Mouse (Mus musculus): ENCODE results near the gene Nelfb. TPM values are rescaled to one million over a fixed set of nuclear protein-coding genes. Genes with fewer than 3 reads are reported as not detected.

The Nelfb gene
- polyA plus RNA-seq, 1 experiment from 2014 or later: 122 TPM

DNA sequence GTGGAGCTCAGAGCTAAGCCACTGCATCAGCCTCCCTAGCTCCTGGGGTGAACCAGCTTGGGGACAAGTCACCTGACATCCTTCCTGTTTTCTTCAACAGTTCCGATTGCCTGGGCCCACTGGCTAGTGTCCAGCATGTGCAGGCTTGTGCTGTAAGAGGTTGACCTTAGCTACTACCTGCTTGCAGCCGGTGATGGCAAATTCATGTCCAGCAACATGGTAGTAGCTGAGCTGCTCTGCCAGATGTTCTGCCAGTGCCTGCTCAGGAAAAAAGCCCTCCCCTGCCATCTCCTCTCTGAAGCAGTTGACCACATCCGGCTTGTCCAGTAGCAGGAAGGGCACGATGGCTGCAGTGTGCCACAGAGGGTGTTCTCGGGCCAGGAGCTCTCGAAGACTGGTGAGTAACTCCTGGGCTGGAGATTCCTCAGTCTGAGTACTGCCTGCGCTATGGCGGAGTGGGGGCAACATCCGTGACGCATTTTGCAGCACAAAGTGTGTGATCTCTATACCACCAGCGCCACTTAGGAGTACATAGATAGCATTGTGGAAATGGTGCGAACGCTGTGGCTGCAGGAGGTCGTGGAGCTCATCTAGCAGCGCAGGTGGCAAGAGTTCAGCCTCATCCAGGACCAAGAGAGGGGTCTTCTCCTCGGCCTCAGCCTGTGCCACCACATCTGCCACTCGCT is 16.7 kb downstream of the Nelfb start:
- Histone ChIP-seq H3K4me1 (peaks cover 37% of the 10 kb centered on the region), H3K27ac (0 out of 2 replicates have a peak overlapping the region, but pooled peaks have one; percentile 12), H3K36me3 (peaks cover 7% of the 10 kb centered on the region), H3K27me3 (peaks cover 9% of the 10 kb centered on the region), H3K9me3 (no peaks in the 10 kb centered on the region), H3K4me3 (no peak overlapping the region), H3K4me2 (peak overlapping the region; percentile 65), H3K9ac (no peak overlapping the region)
- WGBS: 76% methylated on average over 17 of the region's 17 CpGs
- ATAC-seq (ENCODE audit: borderline replicate concordance, extremely low read depth, low FRiP score, low TSS enrichment): no peak

DNA sequence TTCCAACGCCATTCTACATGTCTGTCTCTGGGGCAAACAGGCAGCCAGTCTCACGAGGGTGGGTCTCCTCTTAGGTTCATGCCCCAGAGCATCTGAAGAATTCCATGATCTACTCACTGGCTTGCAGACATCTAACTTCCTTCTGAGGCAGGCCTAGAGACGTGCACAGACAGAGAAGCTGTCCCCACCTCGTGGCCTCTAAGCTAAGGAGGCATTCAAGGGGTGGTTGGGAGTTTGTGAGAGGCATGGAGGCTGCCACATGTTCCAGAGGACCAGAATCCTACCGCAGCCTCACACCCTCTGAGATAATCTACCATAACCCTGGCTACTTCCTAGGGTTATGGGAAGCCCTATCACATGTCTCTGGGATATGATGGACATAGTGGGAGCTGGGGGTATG is 17.3 kb downstream of the Nelfb start:
- no peak overlapping the region for H3K4me3 ChIP-seq
- H3K9me3 ChIP-seq: no peaks in the 10 kb centered on the region
- peak overlapping the region; percentile 14; the same call in 1 of the 2 replicates for H3K4me2 ChIP-seq

DNA sequence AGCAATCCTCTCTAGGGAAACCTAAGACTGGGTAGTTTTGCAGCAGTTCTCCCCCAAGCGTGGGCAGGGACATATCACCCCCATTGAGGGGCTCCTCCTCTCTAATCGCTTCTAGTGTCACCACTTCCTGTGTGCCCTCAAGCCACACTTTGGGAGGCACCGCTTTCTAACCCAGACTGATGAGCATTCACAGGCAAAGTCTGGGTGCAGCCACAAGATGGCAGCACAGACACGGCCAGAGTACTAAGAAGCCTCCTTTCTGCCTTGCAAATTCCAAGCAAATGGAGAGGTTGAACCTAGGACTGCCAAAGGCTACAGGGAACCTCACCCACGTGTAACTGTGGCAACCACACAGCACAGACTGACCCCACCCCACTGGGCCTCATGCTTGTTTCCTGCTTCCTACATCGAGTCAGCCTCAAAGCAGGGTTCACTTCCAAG is 17.9 kb downstream of the Nelfb start:
- H3K36me3 ChIP-seq: no peaks in the 10 kb centered on the region
- no peak overlapping the region for H3K4me3 ChIP-seq
- peak overlapping the region; percentile 21; the same call in 1 of the 2 replicates for H3K4me2 ChIP-seq
- 0 out of 2 replicates have a peak overlapping the region, but pooled peaks have one; percentile 15 for H3K27ac ChIP-seq
- ATAC-seq (ENCODE audit: borderline replicate concordance, extremely low read depth, low FRiP score, low TSS enrichment): peak; percentile 68
- 2% methylated on average over 6 of the region's 6 CpGs for WGBS
- H3K9me3 ChIP-seq: no peaks in the 10 kb centered on the region
- H3K27me3 ChIP-seq: peaks cover 9% of the 10 kb centered on the region
- peaks cover 37% of the 10 kb centered on the region for H3K4me1 ChIP-seq
- H3K9ac ChIP-seq: peak overlapping the region; percentile 17; the same call in 1 of the 2 replicates

More for the DNA sequence above, 17.3 kb downstream of the Nelfb start:
- H3K27ac ChIP-seq: no peak overlapping the region
- H3K4me1 ChIP-seq: peaks cover 37% of the 10 kb centered on the region
- H3K9ac ChIP-seq: peak overlapping the region; percentile 17; the same call in 1 of the 2 replicates
- H3K36me3 ChIP-seq: peaks cover 3% of the 10 kb centered on the region; the same call in 1 of the 2 replicates
- 69% methylated on average over 5 of the region's 5 CpGs for WGBS
- peaks cover 9% of the 10 kb centered on the region for H3K27me3 ChIP-seq
- ATAC-seq (ENCODE audit: borderline replicate concordance, extremely low read depth, low FRiP score, low TSS enrichment): no peak

- H3K27ac ChIP-seq: no peak overlapping the region
- H3K4me1 ChIP-seq: peaks cover 12% of the 10 kb centered on the region
- ATAC-seq (ENCODE audit: borderline replicate concordance, extremely low read depth, low FRiP score, low TSS enrichment): no peak
- H3K9me3 ChIP-seq: no peaks in the 10 kb centered on the region
- H3K9ac ChIP-seq: no peak overlapping the region
- no peak overlapping the region for H3K4me2 ChIP-seq
- H3K27me3 ChIP-seq: peaks cover 10% of the 10 kb centered on the region
- no peaks in the 10 kb centered on the region for H3K36me3 ChIP-seq
- 79% methylated on average over 6 of the region's 6 CpGs for WGBS
- no peak overlapping the region for H3K4me3 ChIP-seq
These were observed 23.4 kb downstream of the Nelfb start for GRCm38 (mm10) chr2:25187841-25188240.

- H3K9ac ChIP-seq: no peak overlapping the region
- no peaks in the 10 kb centered on the region for H3K9me3 ChIP-seq
- H3K4me3 ChIP-seq: peak overlapping the region; percentile 49; the same call in 1 of the 2 replicates
- WGBS: 32% methylated on average over 5 of the region's 5 CpGs
- peaks cover 22% of the 10 kb centered on the region for H3K4me1 ChIP-seq
- no peaks in the 10 kb centered on the region for H3K36me3 ChIP-seq
- ATAC-seq (ENCODE audit: borderline replicate concordance, extremely low read depth, low FRiP score, low TSS enrichment): no peak
- no peak overlapping the region for H3K27ac ChIP-seq
- peak overlapping the region; percentile 97 for H3K4me2 ChIP-seq
- H3K27me3 ChIP-seq: peaks cover 21% of the 10 kb centered on the region
These were observed 24.7 kb downstream of the Nelfb start for GRCm38 (mm10) chr2:25186575-25186930.

GRCm38 (mm10) chr2:25185625-25186574 is 25.4 kb downstream of the Nelfb start:
- H3K27ac ChIP-seq: peak overlapping the region; percentile 83
- peak overlapping the region; percentile 55 for H3K9ac ChIP-seq
- peaks cover 27% of the 10 kb centered on the region for H3K27me3 ChIP-seq
- peak overlapping the region; percentile 97 for H3K4me2 ChIP-seq
- peak overlapping the region; percentile 49 for H3K4me3 ChIP-seq
- H3K36me3 ChIP-seq: no peaks in the 10 kb centered on the region
- under 1% methylated on average over 64 of the region's 64 CpGs for WGBS
- peak; percentile 60 for ATAC-seq (ENCODE audit: borderline replicate concordance, extremely low read depth, low FRiP score, low TSS enrichment)
- H3K9me3 ChIP-seq: no peaks in the 10 kb centered on the region
- H3K4me1 ChIP-seq: peaks cover 28% of the 10 kb centered on the region

DNA sequence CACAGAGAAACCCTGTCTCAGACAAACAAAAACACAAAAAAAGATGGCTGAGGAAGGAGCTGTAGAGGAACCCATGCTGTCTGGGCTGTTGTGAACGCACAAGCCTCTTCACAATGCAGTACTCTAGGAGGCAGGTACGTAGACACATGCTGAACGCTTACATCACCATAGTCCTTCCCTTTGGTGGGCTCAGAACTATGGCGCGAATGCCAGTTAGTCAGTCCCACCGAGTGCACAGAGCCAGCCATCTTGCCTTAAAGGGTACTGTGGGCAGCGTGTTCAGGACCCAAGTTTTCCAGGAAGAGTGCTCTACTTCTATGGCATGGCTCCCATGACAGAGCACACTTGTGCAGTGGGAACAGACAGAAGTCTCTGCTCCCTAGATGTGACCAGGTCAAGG is 26.8 kb downstream of the Nelfb start:
- peaks cover 38% of the 10 kb centered on the region for H3K4me1 ChIP-seq
- WGBS: 92% methylated on average over 7 of the region's 7 CpGs
- no peak for ATAC-seq (ENCODE audit: borderline replicate concordance, extremely low read depth, low FRiP score, low TSS enrichment)
- no peak overlapping the region for H3K4me3 ChIP-seq
- no peak overlapping the region for H3K9ac ChIP-seq
- no peak overlapping the region for H3K27ac ChIP-seq
- H3K9me3 ChIP-seq: no peaks in the 10 kb centered on the region
- H3K4me2 ChIP-seq: no peak overlapping the region
- peaks cover 41% of the 10 kb centered on the region for H3K27me3 ChIP-seq
- H3K36me3 ChIP-seq: no peaks in the 10 kb centered on the region

DNA sequence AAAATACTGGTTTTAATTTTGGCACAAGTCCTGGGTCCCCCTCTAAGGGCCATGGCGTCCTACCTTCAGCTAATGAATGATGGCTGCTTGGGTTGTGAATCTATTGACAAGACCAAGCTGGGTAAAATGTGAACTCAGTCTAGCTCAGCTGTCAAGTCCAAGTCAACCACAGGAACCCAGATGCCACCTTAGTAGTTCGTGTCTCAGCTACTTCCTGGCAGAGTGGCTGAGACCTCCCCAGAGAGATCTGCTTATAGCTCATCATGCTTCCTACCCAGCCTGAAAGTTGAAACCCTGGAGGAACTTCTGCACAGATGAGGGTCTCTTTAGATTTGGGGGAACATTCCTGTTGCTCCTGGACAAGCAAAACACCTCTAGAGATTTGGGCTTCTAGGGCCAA is 28.0 kb downstream of the Nelfb start:
- H3K9ac ChIP-seq: no peak overlapping the region
- WGBS: 67% methylated on average over 2 of the region's 2 CpGs
- peak overlapping the region; percentile 91; the same call in 1 of the 2 replicates for H3K4me2 ChIP-seq
- peaks cover 44% of the 10 kb centered on the region for H3K4me1 ChIP-seq
- H3K27ac ChIP-seq: no peak overlapping the region
- no peak for ATAC-seq (ENCODE audit: borderline replicate concordance, extremely low read depth, low FRiP score, low TSS enrichment)
- no peaks in the 10 kb centered on the region for H3K9me3 ChIP-seq
- peak overlapping the region; percentile 58; the same call in 1 of the 2 replicates for H3K4me3 ChIP-seq
- H3K36me3 ChIP-seq: no peaks in the 10 kb centered on the region
- H3K27me3 ChIP-seq: peaks cover 51% of the 10 kb centered on the region

DNA sequence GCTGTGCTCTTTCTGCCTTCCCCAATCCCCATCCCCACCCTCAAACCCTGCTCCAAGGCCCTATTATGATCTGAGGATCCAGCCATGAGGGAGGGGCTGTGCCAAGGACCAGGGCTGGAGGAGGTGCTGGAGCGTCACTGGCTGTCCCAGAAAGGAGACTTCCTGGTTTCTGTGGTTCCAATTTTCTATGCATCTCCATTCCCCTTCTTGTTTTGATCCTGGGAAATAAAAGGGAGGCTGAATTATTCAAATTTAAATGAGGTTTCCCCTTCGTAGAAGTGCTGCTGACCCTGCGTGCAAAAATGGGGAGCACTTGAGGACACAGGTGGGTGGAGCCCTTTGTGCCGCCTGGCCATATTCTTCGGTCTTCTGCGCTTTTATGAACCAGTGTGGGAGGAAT is 28.6 kb downstream of the Nelfb start:
- H3K4me1 ChIP-seq: peaks cover 51% of the 10 kb centered on the region

GRCm38 (mm10) chr2:25181891-25182397 is 29.3 kb downstream of the Nelfb start:
- WGBS: under 1% methylated on average over 17 of the region's 17 CpGs
- peak overlapping the region; percentile 64 for H3K9ac ChIP-seq
- H3K27me3 ChIP-seq: peaks cover 64% of the 10 kb centered on the region
- H3K4me2 ChIP-seq: peak overlapping the region; percentile 91
- no peaks in the 10 kb centered on the region for H3K36me3 ChIP-seq
- peak overlapping the region; percentile 58 for H3K4me3 ChIP-seq
- no peaks in the 10 kb centered on the region for H3K9me3 ChIP-seq
- H3K4me1 ChIP-seq: peaks cover 58% of the 10 kb centered on the region
- H3K27ac ChIP-seq: peak overlapping the region; percentile 92
- ATAC-seq (ENCODE audit: borderline replicate concordance, extremely low read depth, low FRiP score, low TSS enrichment): no peak

More for the DNA sequence above, 28.6 kb downstream of the Nelfb start:
- 26% methylated on average over 6 of the region's 6 CpGs for WGBS
- Histone ChIP-seq H3K36me3 (no peaks in the 10 kb centered on the region), H3K9me3 (no peaks in the 10 kb centered on the region), H3K4me2 (peak overlapping the region; percentile 91), H3K27me3 (peaks cover 57% of the 10 kb centered on the region), H3K27ac (no peak overlapping the region), H3K9ac (peak overlapping the region; percentile 4; the same call in 1 of the 2 replicates), H3K4me3 (peak overlapping the region; percentile 58)
- no peak for ATAC-seq (ENCODE audit: borderline replicate concordance, extremely low read depth, low FRiP score, low TSS enrichment)

Measured in lung, embryonic 15.5 days (tissue).